Mouse (Mus musculus) heart, postnatal 36 days (tissue): Measurements from ENCODE around the gene Ccser2. TPM values are rescaled to one million over a fixed set of nuclear protein-coding genes. Genes with fewer than 3 reads are reported as not detected.

Experiments used
- DNase-seq, 2 experiments: peaks; one replicate each; pipeline ENCODE4 v3.0.0; 2021 to 2022
- intact Hi-C: fragments of 180-260 bp; cut with DNase I; formaldehyde crosslinking; loops from one replicate; pipeline ENCODE4 v1.15.1; 2025
- total RNA-seq, 2 experiments: library from RNA; stranded (reverse); gene quantifications; 2 replicates each; pipeline ENCODE4 v1.2.3; 2021

Gene Ccser2
- total RNA-seq, 2 experiments from 2014 or later, result 120 to 125 TPM

GRCm38 (mm10) chr14:36885117-36885516, 83.5 kb downstream of the Ccser2 start:
- DNase-seq, result no peak

DNA sequence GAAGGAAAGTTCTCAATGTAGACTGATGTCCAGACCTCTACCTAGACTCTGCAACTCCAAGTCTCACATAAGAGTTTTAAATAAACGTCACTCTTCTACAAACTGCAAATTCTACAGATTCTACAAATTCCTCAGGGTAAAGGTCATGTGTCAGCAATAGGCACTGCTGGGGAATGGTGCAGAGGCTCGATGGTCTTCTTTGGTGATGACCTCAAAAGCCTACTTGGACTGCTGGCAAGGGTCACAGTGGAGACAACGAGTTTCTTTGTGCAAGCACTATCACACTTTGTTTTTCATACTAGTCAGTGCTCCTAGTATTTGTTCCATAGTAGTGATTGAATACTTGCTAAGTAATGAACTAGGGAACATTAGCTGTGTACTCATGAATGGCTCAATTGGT, 85.0 kb downstream of the Ccser2 start:
- intact Hi-C loops, result no loop called here
- no peak for DNase-seq

More at GRCm38 (mm10) chr14:36885117-36885516, 83.5 kb downstream of the Ccser2 start:
- intact Hi-C loops, result no loop called here

DNA sequence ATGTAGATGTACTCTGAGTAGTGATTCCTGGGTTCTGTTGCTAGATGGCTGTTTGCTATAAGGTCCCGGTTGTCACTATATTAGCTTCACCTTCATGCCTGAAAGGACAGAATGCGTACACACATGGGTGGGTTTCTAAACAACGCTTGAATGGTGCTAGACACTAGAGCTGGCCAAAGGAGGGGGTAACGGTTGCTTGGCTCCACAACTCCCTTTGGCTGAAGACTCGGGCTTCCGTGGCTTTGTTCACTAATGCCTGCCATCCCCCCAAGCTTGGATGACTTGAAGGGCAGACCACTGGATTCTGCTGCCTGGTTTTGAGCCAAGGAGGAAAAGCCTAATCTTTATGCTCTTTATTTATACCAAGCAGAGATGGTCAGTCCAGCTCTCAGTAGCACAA, 98.3 kb downstream of the Ccser2 start:
- DNase-seq, result no peak
- intact Hi-C loops, result no loop called here

DNA sequence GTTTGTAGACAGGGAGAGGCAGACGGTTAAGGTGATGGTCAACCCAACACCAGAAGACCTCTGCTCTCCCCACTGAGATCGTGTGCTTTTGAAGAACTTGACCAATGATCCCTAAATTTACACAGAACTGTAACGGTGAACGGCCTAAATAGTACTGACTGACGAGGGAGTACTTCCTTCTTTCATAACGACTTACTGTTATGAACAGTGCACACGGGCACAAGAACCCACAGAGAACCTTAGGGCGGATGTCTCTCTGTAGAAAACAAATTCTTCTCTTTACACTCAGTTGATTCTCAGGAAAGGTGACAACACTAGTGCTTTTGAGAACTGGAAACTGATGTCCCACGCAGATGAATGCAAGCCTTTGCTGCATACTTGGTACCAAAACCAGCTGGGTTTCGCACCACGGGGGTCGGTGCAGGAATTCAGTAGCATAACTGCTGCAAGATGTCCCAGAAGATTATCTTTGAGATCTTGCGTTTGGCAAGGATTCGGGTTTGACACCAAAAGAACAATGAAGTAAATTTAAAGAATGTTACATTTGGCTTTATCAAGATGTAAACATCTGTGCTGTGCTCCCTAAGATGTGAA, 99.7 kb downstream of the Ccser2 start:
- intact Hi-C loops, result loop anchor here (10.0 kb wide), 1 partner anchor 266 kb away; the partner anchor contains the start of gene Ghitm

GRCm38 (mm10) chr14:36866966-36867700, 101.4 kb downstream of the Ccser2 start:
- DNase-seq, result peak; percentile 57 to 61
- intact Hi-C loops, result loop anchor here (1.0 to 10.0 kb wide), 4 partner anchors 70 to 268 kb away; partner anchors contain the start of gene Ghitm

More for the DNA sequence above, 99.7 kb downstream of the Ccser2 start:
- DNase-seq, result no peak

DNA sequence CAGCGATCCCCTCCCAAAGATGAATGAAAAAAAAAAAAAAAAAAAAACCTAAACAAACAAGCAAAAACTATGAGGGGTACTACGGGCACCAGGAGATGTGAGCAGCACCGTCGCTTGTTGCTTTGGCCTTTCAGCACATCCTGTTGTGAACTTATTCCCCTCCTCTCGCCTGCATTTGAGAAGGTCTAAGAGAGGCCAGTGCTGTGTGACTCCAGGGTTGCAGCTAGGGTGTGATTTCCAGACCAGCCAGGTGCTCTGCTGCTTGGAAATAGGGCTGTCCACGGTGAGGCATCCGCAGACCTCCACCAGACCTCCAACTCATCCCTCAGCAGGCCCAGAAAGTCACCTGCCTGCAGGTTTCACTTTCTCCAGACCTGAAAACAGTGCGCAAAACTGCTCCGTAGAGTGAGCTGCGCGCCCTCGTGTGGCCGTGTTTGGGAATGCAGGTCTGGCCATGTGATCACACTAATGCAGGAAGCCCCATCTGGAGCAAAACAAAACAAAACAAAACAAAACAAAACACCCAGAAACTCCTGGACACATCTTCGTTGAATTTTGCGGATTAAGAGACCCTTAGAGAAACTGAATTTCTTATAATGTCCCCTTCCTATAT, 104.6 kb downstream of the Ccser2 start:
- intact Hi-C loops, result loop anchor here (10.0 kb wide), 1 partner anchor 271 kb away; the partner anchor contains the start of gene Ghitm

DNA sequence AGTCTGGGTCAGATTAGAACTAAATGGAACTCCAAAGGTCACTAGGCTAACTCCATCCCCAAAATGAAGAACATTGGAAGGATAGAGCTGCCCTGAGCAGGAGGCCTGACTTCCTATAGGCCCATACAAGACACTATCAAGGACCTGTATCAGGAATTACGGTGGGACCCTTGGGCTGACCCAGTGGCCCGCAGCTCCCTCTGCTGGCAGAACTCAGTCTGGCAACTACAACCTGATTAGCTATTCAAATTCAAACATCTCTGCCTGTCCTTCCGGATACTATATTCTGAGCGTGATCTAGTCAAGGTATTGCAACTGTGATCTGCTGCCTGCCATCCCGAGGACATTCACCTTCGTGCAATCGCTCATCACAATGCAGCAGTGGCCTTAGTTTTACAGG, 106.2 kb downstream of the Ccser2 start:
- intact Hi-C loops, result loop anchor here (10.0 kb wide), 1 partner anchor 272 kb away; the partner anchor contains the start of gene Ghitm
- peak; percentile 22 to 58 for DNase-seq

More for the DNA sequence above, 104.6 kb downstream of the Ccser2 start:
- DNase-seq, result peak; percentile 85 to 96

GRCm38 (mm10) chr14:36858932-36859331, 109.6 kb downstream of the Ccser2 start:
- no peak for DNase-seq
- intact Hi-C loops, result no loop called here

- intact Hi-C loops, result no loop called here
- no peak for DNase-seq
Observed at GRCm38 (mm10) chr14:36852972-36853371, 115.6 kb downstream of the Ccser2 start.

DNA sequence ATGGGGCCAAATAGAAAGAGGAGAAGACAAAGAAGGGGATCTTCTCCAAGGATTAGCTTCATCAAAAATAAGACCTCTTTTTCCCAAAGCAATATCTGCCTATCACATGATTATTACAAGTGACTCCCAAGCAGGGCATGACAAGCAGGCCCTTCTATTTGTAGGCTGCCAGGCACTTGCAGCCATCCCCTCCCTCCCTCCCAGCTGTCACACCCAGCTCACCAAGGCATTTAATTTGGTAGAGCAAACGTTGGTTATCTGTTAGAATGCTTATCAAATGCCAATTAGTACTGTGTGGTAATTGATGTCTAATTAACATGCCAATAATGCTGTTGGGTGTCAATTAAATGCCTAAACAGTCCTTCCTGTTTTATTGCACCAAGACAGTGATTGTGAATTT, 119.7 kb downstream of the Ccser2 start:
- no peak for DNase-seq
- intact Hi-C loops, result no loop called here

Other genes with a start within 250 kb of the Ccser2 start
- not detected for gene Rgr, start 80.2 kb upstream of the Ccser2 start, total RNA-seq
- gene Lrit1, start 86.1 kb upstream of the Ccser2 start, total RNA-seq, result not detected
- gene Lrit2, start 99.2 kb upstream of the Ccser2 start, total RNA-seq, result not detected
- gene Cdhr1, start 129.6 kb upstream of the Ccser2 start, total RNA-seq, result not detected
- gene 2610528A11Rik, start 145.2 kb upstream of the Ccser2 start, total RNA-seq, result not detected
- gene Ghitm, start 166.5 kb upstream of the Ccser2 start, total RNA-seq, result 100 to 1,000 TPM; 639 to 655 TPM